Mouse (Mus musculus): ENCODE data around the gene Naa80.

The Naa80 gene

DNA sequence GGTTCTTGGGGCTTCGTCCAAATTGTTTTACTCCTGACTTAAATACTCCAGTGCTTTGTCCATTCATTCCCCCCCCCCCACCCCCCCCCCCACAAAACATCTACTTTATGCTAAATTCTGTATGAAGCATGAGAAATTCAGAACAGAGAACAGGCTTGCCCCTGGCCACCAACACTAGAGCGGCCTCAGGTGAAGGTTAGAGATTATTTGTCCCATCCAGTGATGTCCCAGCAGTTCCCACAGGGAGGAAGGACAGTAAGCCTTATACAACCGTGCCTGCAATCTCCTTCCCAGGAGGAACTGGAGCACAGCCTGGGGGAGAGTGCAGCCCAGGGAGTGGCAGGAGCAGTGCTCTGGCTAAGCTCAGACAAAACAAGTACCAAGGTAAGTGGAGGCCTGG is at the start of gene Naa80:
Gene Naa80, plus strand, starts transcription at position 301 of the 400 bp plus-strand sequence.
- ATAC-seq (ENCODE audit: low TSS enrichment) = no peak

GRCm38 (mm10) chr9:107533791-107534407 is 44.8 kb upstream of the Naa80 start, which contains the start of gene Tmem115:
Tmem115 (plus strand) TSS chr9:107533945.
- peak; percentile 97 for ATAC-seq (ENCODE audit: low TSS enrichment)

DNA sequence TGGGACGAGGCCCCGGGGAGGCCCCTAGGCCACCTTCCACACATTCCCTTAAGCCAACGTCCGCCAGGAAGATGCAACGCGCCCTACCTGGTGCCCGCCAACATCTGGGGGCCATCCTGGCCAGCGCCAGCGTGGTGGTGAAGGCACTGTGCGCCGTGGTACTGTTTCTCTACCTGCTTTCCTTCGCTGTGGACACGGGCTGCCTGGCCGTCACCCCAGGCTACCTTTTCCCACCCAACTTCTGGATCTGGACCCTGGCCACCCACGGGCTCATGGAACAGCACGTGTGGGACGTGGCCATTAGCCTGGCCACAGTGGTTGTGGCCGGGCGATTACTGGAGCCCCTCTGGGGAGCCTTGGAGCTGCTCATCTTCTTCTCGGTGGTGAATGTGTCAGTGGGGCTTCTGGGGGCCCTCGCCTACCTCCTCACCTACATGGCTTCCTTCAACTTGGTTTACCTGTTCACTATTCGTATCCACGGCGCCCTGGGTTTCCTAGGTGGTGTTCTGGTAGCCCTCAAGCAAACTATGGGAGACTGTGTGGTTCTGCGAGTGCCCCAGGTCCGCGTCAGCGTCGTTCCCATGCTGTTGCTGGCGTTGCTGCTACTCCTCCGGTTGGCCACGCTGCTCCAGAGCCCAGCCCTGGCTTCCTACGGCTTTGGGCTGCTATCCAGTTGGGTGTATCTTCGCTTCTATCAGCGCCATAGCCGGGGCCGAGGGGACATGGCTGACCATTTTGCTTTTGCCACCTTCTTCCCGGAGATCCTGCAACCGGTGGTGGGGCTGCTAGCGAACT is 44.1 kb upstream of the Naa80 start:
- no peak for ATAC-seq (ENCODE audit: low TSS enrichment)

DNA sequence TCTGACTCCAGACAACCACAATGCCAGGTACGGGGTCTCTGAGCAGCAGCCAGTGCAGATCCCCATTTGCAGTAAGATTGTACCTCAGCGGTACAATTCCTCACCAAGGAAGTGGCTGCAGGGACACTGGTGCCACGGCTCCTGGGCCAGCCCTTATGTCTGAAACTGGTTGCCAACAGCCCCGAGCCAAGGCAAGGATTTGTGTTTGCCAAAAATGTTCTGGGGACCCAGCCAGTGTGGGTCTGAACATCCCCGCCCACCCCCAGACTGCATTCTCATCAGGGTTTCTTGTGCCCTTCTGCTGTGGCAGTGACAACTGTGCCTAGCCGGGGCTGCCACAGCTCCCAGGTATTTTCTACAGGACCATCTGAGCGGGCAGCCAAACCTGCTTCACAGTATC is 40.5 kb upstream of the Naa80 start:
- ATAC-seq (ENCODE audit: low TSS enrichment) = no peak

DNA sequence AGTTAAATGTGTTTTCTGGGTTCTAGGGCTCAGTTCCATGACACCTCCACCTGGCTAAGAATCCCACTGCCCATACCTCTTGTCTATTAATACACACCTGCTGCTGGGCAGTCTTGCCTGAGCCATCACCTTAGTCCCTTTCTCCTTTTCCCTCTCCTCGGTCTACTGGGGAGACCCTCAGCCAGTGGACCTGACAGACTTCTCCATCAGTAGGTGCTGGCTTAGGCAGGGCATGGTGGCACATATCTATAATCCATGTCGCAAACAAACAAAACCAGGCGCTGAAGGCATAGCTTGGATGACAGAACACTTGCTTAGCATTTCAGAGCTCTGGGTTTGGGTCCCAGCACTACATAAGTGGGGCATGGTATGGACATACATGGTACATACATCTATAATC is 40.0 kb upstream of the Naa80 start:
- no peak for ATAC-seq (ENCODE audit: low TSS enrichment)

- no peak for ATAC-seq (ENCODE audit: low TSS enrichment)
These were observed 38.7 kb upstream of the Naa80 start for GRCm38 (mm10) chr9:107539940-107540339.

DNA sequence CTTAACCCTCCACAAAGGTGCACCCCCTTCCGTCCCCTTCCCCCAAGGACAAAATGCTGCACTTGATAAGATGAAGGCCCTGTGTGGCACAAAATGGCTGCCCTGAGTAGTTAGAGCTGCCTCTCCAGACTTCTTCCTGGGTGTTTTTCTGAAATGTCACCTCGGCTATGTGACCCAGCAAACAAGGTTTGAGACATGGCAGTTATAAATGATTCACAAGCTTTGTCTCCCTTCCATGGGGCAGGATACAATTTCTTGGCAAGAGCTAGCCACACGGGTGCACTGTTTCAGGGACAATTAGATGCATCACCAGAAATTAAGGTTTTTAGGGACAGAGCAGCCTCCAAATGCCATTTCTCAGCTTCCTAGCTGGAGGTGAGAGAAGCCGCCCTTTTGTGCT is 38.3 kb upstream of the Naa80 start:
- ATAC-seq (ENCODE audit: low TSS enrichment) = no peak

DNA sequence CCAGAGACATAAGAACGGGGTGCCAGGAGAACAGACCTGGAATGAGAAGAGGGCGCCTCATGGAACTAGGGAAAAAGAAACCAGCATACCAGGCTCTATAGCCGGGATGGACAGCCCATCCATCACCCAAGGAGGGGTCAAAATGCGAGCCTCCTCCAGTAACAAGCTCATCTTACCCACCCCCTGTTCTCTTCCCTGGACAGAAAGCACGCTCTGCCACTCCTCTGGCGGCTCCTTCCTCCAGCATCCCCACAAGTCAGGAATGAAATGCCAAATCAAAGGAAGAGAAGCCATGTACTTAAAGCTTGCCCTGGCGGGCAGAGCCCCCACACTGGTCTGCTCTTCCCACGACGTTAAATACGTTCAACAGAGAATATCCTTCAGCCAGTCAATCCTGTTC is 37.7 kb upstream of the Naa80 start:
- no peak for ATAC-seq (ENCODE audit: low TSS enrichment)

- ATAC-seq (ENCODE audit: low TSS enrichment) = peak; percentile 72
These were observed 37.0 kb upstream of the Naa80 start, which contains the start of the genes Cyb561d2 and Nprl2 for GRCm38 (mm10) chr9:107541474-107542351. Cyb561d2 (minus strand) TSS chr9:107542193. Nprl2 (plus strand) TSS chr9:107542226.

DNA sequence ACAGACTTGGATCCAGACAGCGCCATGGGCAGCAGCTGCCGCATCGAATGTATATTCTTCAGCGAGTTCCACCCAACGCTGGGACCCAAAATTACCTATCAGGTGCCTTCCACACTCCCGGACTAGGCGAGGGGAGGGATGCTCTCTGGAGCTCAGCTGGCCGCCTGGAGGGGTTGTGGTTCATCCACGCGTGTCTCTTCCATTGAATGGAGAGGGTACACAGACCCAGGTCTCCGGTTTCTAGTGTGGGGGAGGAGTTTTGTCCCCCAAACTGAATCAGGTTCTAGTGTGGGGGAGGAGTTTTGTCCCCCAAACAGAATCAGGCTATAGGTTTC is 36.4 kb upstream of the Naa80 start:
- peak; percentile 1; the same call in 1 of the 2 replicates for ATAC-seq (ENCODE audit: low TSS enrichment)

- no peak for ATAC-seq (ENCODE audit: low TSS enrichment)
These were observed 36.0 kb upstream of the Naa80 start for GRCm38 (mm10) chr9:107542721-107543120.

DNA sequence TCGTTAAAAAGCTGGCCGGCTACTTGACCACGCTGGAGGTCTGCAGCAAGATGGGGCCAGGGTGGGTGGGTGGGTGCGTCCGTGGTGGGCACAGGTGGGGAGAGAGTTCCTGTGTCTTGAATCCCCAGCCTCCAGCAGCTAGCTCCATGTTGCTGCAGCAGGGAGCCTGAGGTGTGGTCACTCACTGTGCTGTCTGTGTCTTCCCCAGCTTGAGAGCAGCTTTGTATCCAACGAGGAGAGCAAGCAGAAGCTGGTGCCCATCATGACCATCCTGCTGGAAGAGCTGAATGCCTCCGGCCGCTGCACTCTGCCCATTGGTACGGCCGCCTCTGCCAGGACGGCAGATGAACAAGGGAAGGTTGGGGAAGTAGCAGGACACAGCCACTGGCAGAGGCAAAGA is 35.4 kb upstream of the Naa80 start:
- ATAC-seq (ENCODE audit: low TSS enrichment) = no peak

- no peak for ATAC-seq (ENCODE audit: low TSS enrichment)
These were observed 34.4 kb upstream of the Naa80 start for GRCm38 (mm10) chr9:107544196-107544700.

- no peak for ATAC-seq (ENCODE audit: low TSS enrichment)
These were observed 34.0 kb upstream of the Naa80 start for GRCm38 (mm10) chr9:107544729-107545128.

GRCm38 (mm10) chr9:107545199-107545598 is 33.5 kb upstream of the Naa80 start:
- no peak for ATAC-seq (ENCODE audit: low TSS enrichment)

GRCm38 (mm10) chr9:107545602-107546001 is 33.1 kb upstream of the Naa80 start:
- no peak for ATAC-seq (ENCODE audit: low TSS enrichment)

DNA sequence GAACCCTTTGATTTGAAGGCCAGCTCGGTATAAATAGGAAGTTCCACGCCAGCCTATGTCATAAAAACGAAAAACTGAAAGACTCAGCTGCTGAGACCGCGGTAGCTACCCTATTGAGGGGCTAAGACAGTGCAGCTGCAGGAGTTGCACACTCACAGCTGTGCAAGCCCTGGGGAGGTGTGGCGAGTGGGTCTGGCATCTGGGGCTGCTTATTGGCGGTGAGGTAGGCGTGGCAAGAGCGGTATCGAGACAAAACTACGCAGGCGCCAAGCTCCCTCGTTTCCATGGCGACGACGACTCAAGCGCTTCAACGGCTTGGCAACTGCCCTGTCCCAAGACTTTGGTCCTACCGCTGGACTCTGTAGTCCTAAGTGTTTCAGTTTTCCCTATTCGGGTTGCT is 31.7 kb upstream of the Naa80 start, which contains the start of gene Zmynd10:
Gene Zmynd10, plus strand, starts transcription at position 273 of the 400 bp plus-strand sequence.
- peak; percentile 67 for ATAC-seq (ENCODE audit: low TSS enrichment)

- ATAC-seq (ENCODE audit: low TSS enrichment) = no peak
These were observed 30.7 kb upstream of the Naa80 start for GRCm38 (mm10) chr9:107547957-107548356.

DNA sequence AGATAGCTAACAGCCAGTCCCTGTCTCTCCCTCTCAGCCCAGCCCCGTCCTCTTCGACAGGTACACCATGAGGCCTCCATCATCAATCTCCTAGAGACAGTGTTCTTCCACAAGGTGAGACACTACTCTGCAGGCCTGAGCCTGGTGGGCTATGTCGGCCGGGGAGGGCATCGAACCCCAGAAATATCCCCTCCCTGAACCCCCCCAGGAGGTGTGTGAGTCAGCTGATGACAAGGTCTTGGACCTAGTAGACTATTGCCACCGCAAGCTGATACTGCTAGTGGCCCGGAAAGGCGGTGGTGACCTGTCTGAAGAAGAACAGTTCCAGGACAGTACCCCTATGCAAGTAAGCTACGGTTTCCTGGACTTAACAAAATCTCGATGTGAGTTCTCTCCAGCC is 29.9 kb upstream of the Naa80 start:
- no peak for ATAC-seq (ENCODE audit: low TSS enrichment)

DNA sequence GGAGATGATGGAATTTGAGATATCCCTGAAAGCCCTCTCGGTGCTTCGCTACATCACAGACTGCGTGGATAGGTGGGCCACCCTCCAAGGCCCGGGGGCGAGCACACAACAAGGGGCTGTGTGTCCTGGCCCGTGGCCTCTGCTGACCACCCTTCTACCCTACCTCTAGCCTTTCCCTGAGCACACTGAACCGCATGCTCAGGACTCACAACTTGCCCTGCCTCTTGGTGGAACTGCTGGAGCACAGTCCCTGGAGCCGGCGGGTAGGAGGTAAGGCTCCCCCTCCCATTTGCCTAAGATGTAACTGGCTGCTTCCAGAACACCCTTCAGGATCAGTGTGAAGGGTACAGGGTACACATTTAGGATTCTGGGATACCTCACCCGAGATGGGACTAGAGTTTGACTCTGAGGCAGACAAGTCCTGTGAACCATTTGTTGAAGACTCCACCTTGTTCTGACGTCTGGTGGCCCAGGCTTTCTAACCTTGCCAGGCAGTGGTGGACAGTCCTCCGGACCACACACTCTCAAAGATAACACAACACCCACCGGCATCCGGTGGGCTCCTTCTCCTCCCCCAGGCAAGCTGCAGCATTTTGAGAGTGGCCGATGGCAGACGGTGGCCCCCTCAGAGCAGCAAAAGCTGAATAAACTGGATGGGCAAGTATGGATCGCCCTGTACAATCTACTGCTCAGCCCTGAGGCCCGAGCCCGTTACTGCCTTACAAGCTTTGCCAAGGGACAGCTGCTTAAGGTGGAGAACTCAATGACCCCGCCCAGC is 29.2 kb upstream of the Naa80 start:
- ATAC-seq (ENCODE audit: low TSS enrichment) = no peak

DNA sequence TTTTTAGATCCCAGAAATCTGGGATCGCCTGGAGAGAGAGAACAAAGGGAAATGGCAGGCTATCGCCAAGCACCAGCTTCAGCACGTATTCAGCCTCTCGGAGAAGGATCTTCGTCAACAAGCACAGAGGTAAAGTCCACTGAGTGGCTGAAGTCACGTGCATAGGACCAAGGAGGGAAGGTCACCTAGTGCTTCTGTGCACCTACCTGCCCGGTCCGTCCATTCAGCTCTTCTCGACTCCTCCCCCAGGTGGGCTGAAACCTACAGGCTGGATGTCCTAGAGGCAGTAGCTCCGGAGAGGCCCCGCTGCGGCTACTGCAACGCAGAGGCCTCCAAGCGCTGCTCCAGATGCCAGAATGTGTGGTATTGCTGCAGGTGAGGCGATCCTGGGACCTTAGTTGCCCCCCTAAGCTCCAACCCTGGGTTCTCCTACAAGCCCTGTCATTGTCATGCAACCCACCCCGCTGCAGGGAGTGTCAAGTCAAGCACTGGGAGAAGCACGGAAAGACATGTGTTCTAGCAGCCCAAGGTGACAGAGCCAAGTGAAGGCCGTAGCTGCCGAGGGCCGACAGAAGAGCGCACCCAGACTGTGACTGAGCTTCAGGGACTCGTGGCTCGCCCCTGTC is 28.1 kb upstream of the Naa80 start:
- ATAC-seq (ENCODE audit: low TSS enrichment) = no peak

Measured in frontal cortex, adult (tissue).